Mouse (Mus musculus): Measurements from ENCODE around the gene Edil3.
"Not testable (repeated sequence)": the region's sequence is repeated elsewhere in the genome, so short reads cannot be mapped to it uniquely, and the experiment has no call there.

Edil3 gene

GRCm38 (mm10) chr13:89029817-89030539 is 208.7 kb downstream of the Edil3 start:
- TF ChIP-seq NANOG (IDR thresholded peaks at IDR 0.05; ENCODE audit: borderline replicate concordance, low read length): no peak
- no peak for TF ChIP-seq CTCF (conservative IDR thresholded peaks at IDR 0.05; ENCODE audit: low read length)
- no peak for TF ChIP-seq POU5F1 (IDR thresholded peaks at IDR 0.05; ENCODE audit: borderline replicate concordance, low read length)
- Histone ChIP-seq H3K9me3 (ENCODE audit: low read length) (no peaks in the 10 kb centered on the region), H3K4me1 (replicated peaks; ENCODE audit: low read depth, low read length) (no peaks in the 10 kb centered on the region), H3K4me3 (replicated peaks; ENCODE audit: low read length) (no peak overlapping the region), H3K36me3 (ENCODE audit: insufficient read depth, low read length) (no peaks in the 10 kb centered on the region), H3K27me3 (ENCODE audit: insufficient read depth, low read length) (no peaks in the 10 kb centered on the region)

- no peaks in the 10 kb centered on the region for H3K4me1 ChIP-seq (replicated peaks; ENCODE audit: low read depth, low read length)
- H3K9me3 ChIP-seq (ENCODE audit: low read length): no peaks in the 10 kb centered on the region
- TF ChIP-seq NANOG (IDR thresholded peaks at IDR 0.05; ENCODE audit: borderline replicate concordance, low read length) (no peak), POU5F1 (IDR thresholded peaks at IDR 0.05; ENCODE audit: borderline replicate concordance, low read length) (no peak), CTCF (conservative IDR thresholded peaks at IDR 0.05; ENCODE audit: low read length) (no peak)
These were observed 214.4 kb downstream of the Edil3 start for GRCm38 (mm10) chr13:89035711-89036110.

GRCm38 (mm10) chr13:89041495-89041894 is 220.2 kb downstream of the Edil3 start:
- TF ChIP-seq POU5F1 (IDR thresholded peaks at IDR 0.05; ENCODE audit: borderline replicate concordance, low read length): no peak
- TF ChIP-seq CTCF (conservative IDR thresholded peaks at IDR 0.05; ENCODE audit: low read length): no peak
- no peak for TF ChIP-seq NANOG (IDR thresholded peaks at IDR 0.05; ENCODE audit: borderline replicate concordance, low read length)
- no peak overlapping the region for H3K4me3 ChIP-seq (replicated peaks; ENCODE audit: low read length)
- no peaks in the 10 kb centered on the region for H3K4me1 ChIP-seq (replicated peaks; ENCODE audit: low read depth, low read length)
- no peaks in the 10 kb centered on the region for H3K36me3 ChIP-seq (ENCODE audit: insufficient read depth, low read length)
- no peaks in the 10 kb centered on the region for H3K27me3 ChIP-seq (ENCODE audit: insufficient read depth, low read length)
- H3K9me3 ChIP-seq (ENCODE audit: low read length): no peaks in the 10 kb centered on the region

More at GRCm38 (mm10) chr13:89035711-89036110, 214.4 kb downstream of the Edil3 start:
- H3K4me3 ChIP-seq (replicated peaks; ENCODE audit: low read length): no peak overlapping the region
- H3K36me3 ChIP-seq (ENCODE audit: insufficient read depth, low read length): no peaks in the 10 kb centered on the region
- no peaks in the 10 kb centered on the region for H3K27me3 ChIP-seq (ENCODE audit: insufficient read depth, low read length)

- not testable (repeated sequence) for H3K4me3 ChIP-seq (replicated peaks; ENCODE audit: low read length); H3K27me3 ChIP-seq (ENCODE audit: insufficient read depth, low read length); H3K9me3 ChIP-seq (ENCODE audit: low read length); H3K4me1 ChIP-seq (replicated peaks; ENCODE audit: low read depth, low read length); H3K36me3 ChIP-seq (ENCODE audit: insufficient read depth, low read length)
These were observed 248.9 kb downstream of the Edil3 start for GRCm38 (mm10) chr13:89070132-89070531.

GRCm38 (mm10) chr13:89076212-89076611 is 254.9 kb downstream of the Edil3 start:
- no peaks in the 10 kb centered on the region for H3K36me3 ChIP-seq (ENCODE audit: insufficient read depth, low read length)
- no peak for TF ChIP-seq NANOG (IDR thresholded peaks at IDR 0.05; ENCODE audit: borderline replicate concordance, low read length)
- no peak for TF ChIP-seq POU5F1 (IDR thresholded peaks at IDR 0.05; ENCODE audit: borderline replicate concordance, low read length)
- no peak for TF ChIP-seq CTCF (conservative IDR thresholded peaks at IDR 0.05; ENCODE audit: low read length)
- H3K9me3 ChIP-seq (ENCODE audit: low read length): no peaks in the 10 kb centered on the region
- no peaks in the 10 kb centered on the region for H3K27me3 ChIP-seq (ENCODE audit: insufficient read depth, low read length)
- H3K4me3 ChIP-seq (replicated peaks; ENCODE audit: low read length): no peak overlapping the region
- no peaks in the 10 kb centered on the region for H3K4me1 ChIP-seq (replicated peaks; ENCODE audit: low read depth, low read length)

GRCm38 (mm10) chr13:89105889-89106288 is 284.6 kb downstream of the Edil3 start:
- H3K4me1 ChIP-seq (replicated peaks; ENCODE audit: low read depth, low read length): no peaks in the 10 kb centered on the region
- no peaks in the 10 kb centered on the region for H3K27me3 ChIP-seq (ENCODE audit: insufficient read depth, low read length)
- no peak overlapping the region for H3K4me3 ChIP-seq (replicated peaks; ENCODE audit: low read length)
- no peaks in the 10 kb centered on the region for H3K36me3 ChIP-seq (ENCODE audit: insufficient read depth, low read length)
- no peaks in the 10 kb centered on the region for H3K9me3 ChIP-seq (ENCODE audit: low read length)
- TF ChIP-seq CTCF (conservative IDR thresholded peaks at IDR 0.05; ENCODE audit: low read length) (no peak), POU5F1 (IDR thresholded peaks at IDR 0.05; ENCODE audit: borderline replicate concordance, low read length) (no peak), NANOG (IDR thresholded peaks at IDR 0.05; ENCODE audit: borderline replicate concordance, low read length) (no peak)

- no peaks in the 10 kb centered on the region for H3K36me3 ChIP-seq (ENCODE audit: insufficient read depth, low read length)
- no peak for TF ChIP-seq POU5F1 (IDR thresholded peaks at IDR 0.05; ENCODE audit: borderline replicate concordance, low read length)
- TF ChIP-seq NANOG (IDR thresholded peaks at IDR 0.05; ENCODE audit: borderline replicate concordance, low read length): no peak
- no peak for TF ChIP-seq CTCF (conservative IDR thresholded peaks at IDR 0.05; ENCODE audit: low read length)
- H3K4me1 ChIP-seq (replicated peaks; ENCODE audit: low read depth, low read length): no peaks in the 10 kb centered on the region
- H3K4me3 ChIP-seq (replicated peaks; ENCODE audit: low read length): no peak overlapping the region
- H3K27me3 ChIP-seq (ENCODE audit: insufficient read depth, low read length): no peaks in the 10 kb centered on the region
- no peaks in the 10 kb centered on the region for H3K9me3 ChIP-seq (ENCODE audit: low read length)
These were observed 296.3 kb downstream of the Edil3 start for GRCm38 (mm10) chr13:89117551-89117950.

GRCm38 (mm10) chr13:89119809-89120208 is 298.5 kb downstream of the Edil3 start:
- no peaks in the 10 kb centered on the region for H3K27me3 ChIP-seq (ENCODE audit: insufficient read depth, low read length)
- H3K9me3 ChIP-seq (ENCODE audit: low read length): no peaks in the 10 kb centered on the region
- H3K4me1 ChIP-seq (replicated peaks; ENCODE audit: low read depth, low read length): no peaks in the 10 kb centered on the region
- H3K36me3 ChIP-seq (ENCODE audit: insufficient read depth, low read length): no peaks in the 10 kb centered on the region
- H3K4me3 ChIP-seq (replicated peaks; ENCODE audit: low read length): no peak overlapping the region
- TF ChIP-seq NANOG (IDR thresholded peaks at IDR 0.05; ENCODE audit: borderline replicate concordance, low read length) (no peak), CTCF (conservative IDR thresholded peaks at IDR 0.05; ENCODE audit: low read length) (no peak)

All from E14TG2a.4 (cell line).